Mouse (Mus musculus): ENCODE measurements around the gene Sfrp4. TPM values are rescaled to one million over a fixed set of nuclear protein-coding genes. Genes with fewer than 3 reads are reported as not detected.

Sfrp4 gene
- total and polyA plus RNA-seq, 2 experiments from 2014 or later = 0.15 TPM; not detected in 1

GRCm38 (mm10) chr13:19636131-19636530 is 13.2 kb downstream of the Sfrp4 start:
- WGBS = 51% methylated on average over 4 of the region's 4 CpGs

GRCm38 (mm10) chr13:19640203-19640851 is 17.4 kb downstream of the Sfrp4 start:
- ATAC-seq (ENCODE audit: insufficient read depth, low read depth) (no peak), DNase-seq (ENCODE audit: low spot score) (no peak)
- no peak overlapping the region for H3K4me3 ChIP-seq (ENCODE audit: low read depth, low read length)
- WGBS = 68% methylated on average over 2 of the region's 2 CpGs
- no peaks in the 10 kb centered on the region for H3K27me3 ChIP-seq (ENCODE audit: control insufficient read depth, insufficient read depth, low read length)
- H3K9ac ChIP-seq (replicated peaks; ENCODE audit: low read depth, low read length) = no peak overlapping the region
- no peaks in the 10 kb centered on the region for H3K36me3 ChIP-seq (replicated peaks; ENCODE audit: control insufficient read depth, insufficient read depth, low read length)
- H3K4me1 ChIP-seq (ENCODE audit: control insufficient read depth, insufficient read depth) = no peaks in the 10 kb centered on the region
- TF ChIP-seq CTCF (IDR thresholded peaks at IDR 0.05; ENCODE audit: low read depth) (peak; percentile 40), EP300 (IDR thresholded peaks at IDR 0.05; ENCODE audit: low read depth) (no peak)
- no peak overlapping the region for H3K27ac ChIP-seq (ENCODE audit: low read depth)
- no peak overlapping the region for H3K4me2 ChIP-seq (ENCODE audit: low read depth, low read length)
- no peaks in the 10 kb centered on the region for H3K9me3 ChIP-seq (replicated peaks; ENCODE audit: control insufficient read depth, low read length)

More at GRCm38 (mm10) chr13:19636131-19636530, 13.2 kb downstream of the Sfrp4 start:
- Histone ChIP-seq H3K27me3 (ENCODE audit: control insufficient read depth, insufficient read depth, low read length) (no peaks in the 10 kb centered on the region), H3K4me1 (ENCODE audit: control insufficient read depth, insufficient read depth) (no peaks in the 10 kb centered on the region), H3K4me3 (ENCODE audit: low read depth, low read length) (no peak overlapping the region), H3K4me2 (ENCODE audit: low read depth, low read length) (no peak overlapping the region), H3K9ac (replicated peaks; ENCODE audit: low read depth, low read length) (no peak overlapping the region), H3K36me3 (replicated peaks; ENCODE audit: control insufficient read depth, insufficient read depth, low read length) (no peaks in the 10 kb centered on the region), H3K27ac (ENCODE audit: low read depth) (no peak overlapping the region), H3K9me3 (replicated peaks; ENCODE audit: control insufficient read depth, low read length) (no peaks in the 10 kb centered on the region)
- ATAC-seq (ENCODE audit: insufficient read depth, low read depth) (no peak; the same call in 1 of the 2 replicates), DNase-seq (ENCODE audit: low spot score) (no peak)
- TF ChIP-seq EP300 (IDR thresholded peaks at IDR 0.05; ENCODE audit: low read depth) (no peak), CTCF (IDR thresholded peaks at IDR 0.05; ENCODE audit: low read depth) (peak; percentile 69)

- no peak overlapping the region for H3K9ac ChIP-seq (replicated peaks; ENCODE audit: low read depth, low read length)
- no peaks in the 10 kb centered on the region for H3K36me3 ChIP-seq (replicated peaks; ENCODE audit: control insufficient read depth, insufficient read depth, low read length)
- ATAC-seq (ENCODE audit: insufficient read depth, low read depth) (no peak), DNase-seq (ENCODE audit: low spot score) (no peak)
- H3K9me3 ChIP-seq (replicated peaks; ENCODE audit: control insufficient read depth, low read length) = no peaks in the 10 kb centered on the region
- no peaks in the 10 kb centered on the region for H3K4me1 ChIP-seq (ENCODE audit: control insufficient read depth, insufficient read depth)
- H3K27me3 ChIP-seq (ENCODE audit: control insufficient read depth, insufficient read depth, low read length) = no peaks in the 10 kb centered on the region
- TF ChIP-seq CTCF (IDR thresholded peaks at IDR 0.05; ENCODE audit: low read depth) (no peak), EP300 (IDR thresholded peaks at IDR 0.05; ENCODE audit: low read depth) (no peak)
- no peak overlapping the region for H3K27ac ChIP-seq (ENCODE audit: low read depth)
- WGBS = 45% methylated on average over 1 of the region's 1 CpGs
- H3K4me2 ChIP-seq (ENCODE audit: low read depth, low read length) = no peak overlapping the region
- H3K4me3 ChIP-seq (ENCODE audit: low read depth, low read length) = no peak overlapping the region
These were observed 20.6 kb downstream of the Sfrp4 start for GRCm38 (mm10) chr13:19643519-19643918.

- WGBS = 59% methylated on average over 2 of the region's 2 CpGs
- no peak overlapping the region for H3K4me2 ChIP-seq (ENCODE audit: low read depth, low read length)
- ATAC-seq (ENCODE audit: insufficient read depth, low read depth) = no peak
These were observed 21.3 kb downstream of the Sfrp4 start for GRCm38 (mm10) chr13:19644225-19644624.

GRCm38 (mm10) chr13:19649824-19650223 is 26.9 kb downstream of the Sfrp4 start:
- DNase-seq (ENCODE audit: low spot score) = no peak
- WGBS = 84% methylated on average over 2 of the region's 2 CpGs
- H3K4me2 ChIP-seq (ENCODE audit: low read depth, low read length) = no peak overlapping the region
- no peak overlapping the region for H3K27ac ChIP-seq (ENCODE audit: low read depth)
- no peaks in the 10 kb centered on the region for H3K4me1 ChIP-seq (ENCODE audit: control insufficient read depth, insufficient read depth)
- no peaks in the 10 kb centered on the region for H3K27me3 ChIP-seq (ENCODE audit: control insufficient read depth, insufficient read depth, low read length)
- H3K4me3 ChIP-seq (ENCODE audit: low read depth, low read length) = no peak overlapping the region
- no peaks in the 10 kb centered on the region for H3K9me3 ChIP-seq (replicated peaks; ENCODE audit: control insufficient read depth, low read length)
- TF ChIP-seq EP300 (IDR thresholded peaks at IDR 0.05; ENCODE audit: low read depth) = no peak
- no peak for TF ChIP-seq CTCF (IDR thresholded peaks at IDR 0.05; ENCODE audit: low read depth)
- no peak overlapping the region for H3K9ac ChIP-seq (replicated peaks; ENCODE audit: low read depth, low read length)
- ATAC-seq (ENCODE audit: insufficient read depth, low read depth) = no peak
- H3K36me3 ChIP-seq (replicated peaks; ENCODE audit: control insufficient read depth, insufficient read depth, low read length) = no peaks in the 10 kb centered on the region

More at GRCm38 (mm10) chr13:19644225-19644624, 21.3 kb downstream of the Sfrp4 start:
- H3K27me3 ChIP-seq (ENCODE audit: control insufficient read depth, insufficient read depth, low read length) = no peaks in the 10 kb centered on the region
- H3K9ac ChIP-seq (replicated peaks; ENCODE audit: low read depth, low read length) = no peak overlapping the region
- H3K36me3 ChIP-seq (replicated peaks; ENCODE audit: control insufficient read depth, insufficient read depth, low read length) = no peaks in the 10 kb centered on the region
- H3K4me3 ChIP-seq (ENCODE audit: low read depth, low read length) = no peak overlapping the region
- no peaks in the 10 kb centered on the region for H3K9me3 ChIP-seq (replicated peaks; ENCODE audit: control insufficient read depth, low read length)
- no peak for DNase-seq (ENCODE audit: low spot score)
- H3K4me1 ChIP-seq (ENCODE audit: control insufficient read depth, insufficient read depth) = no peaks in the 10 kb centered on the region
- TF ChIP-seq EP300 (IDR thresholded peaks at IDR 0.05; ENCODE audit: low read depth) (no peak), CTCF (IDR thresholded peaks at IDR 0.05; ENCODE audit: low read depth) (peak; percentile 26)
- H3K27ac ChIP-seq (ENCODE audit: low read depth) = no peak overlapping the region

- no peaks in the 10 kb centered on the region for H3K9me3 ChIP-seq (replicated peaks; ENCODE audit: control insufficient read depth, low read length)
- no peaks in the 10 kb centered on the region for H3K4me1 ChIP-seq (ENCODE audit: control insufficient read depth, insufficient read depth)
- H3K4me3 ChIP-seq (ENCODE audit: low read depth, low read length) = no peak overlapping the region
- DNase-seq (ENCODE audit: low spot score) (no peak), ATAC-seq (ENCODE audit: insufficient read depth, low read depth) (no peak)
- H3K27ac ChIP-seq (ENCODE audit: low read depth) = no peak overlapping the region
- no peak overlapping the region for H3K4me2 ChIP-seq (ENCODE audit: low read depth, low read length)
- TF ChIP-seq EP300 (IDR thresholded peaks at IDR 0.05; ENCODE audit: low read depth) = no peak
- no peak for TF ChIP-seq CTCF (IDR thresholded peaks at IDR 0.05; ENCODE audit: low read depth)
- no peaks in the 10 kb centered on the region for H3K36me3 ChIP-seq (replicated peaks; ENCODE audit: control insufficient read depth, insufficient read depth, low read length)
- 80% methylated on average over 2 of the region's 2 CpGs for WGBS
- H3K27me3 ChIP-seq (ENCODE audit: control insufficient read depth, insufficient read depth, low read length) = no peaks in the 10 kb centered on the region
- H3K9ac ChIP-seq (replicated peaks; ENCODE audit: low read depth, low read length) = no peak overlapping the region
These were observed 29.5 kb downstream of the Sfrp4 start for GRCm38 (mm10) chr13:19652405-19652804.

Data from heart, postnatal 0 days (tissue).